Mouse (Mus musculus): ENCODE measurements at regions not wholly inside any gene's neighbourhood (a gene's known extent, or its start where the extent isn't known, plus 50 kb on each side); places are given as distances from the start of the nearest gene placed in this dataset.

- no peak overlapping the region for H3K4me3 ChIP-seq (ENCODE audit: low read depth, low read length)
- no peaks in the 10 kb centered on the region for H3K27me3 ChIP-seq (ENCODE audit: control insufficient read depth, insufficient read depth, low read length)
- no peaks in the 10 kb centered on the region for H3K4me1 ChIP-seq (ENCODE audit: control insufficient read depth, insufficient read depth, low read length)
- H3K27ac ChIP-seq (ENCODE audit: low read length), result no peak overlapping the region
- no peaks in the 10 kb centered on the region for H3K9me3 ChIP-seq (ENCODE audit: control insufficient read depth, low read depth, low read length)
- no peak overlapping the region for H3K4me2 ChIP-seq (replicated peaks; ENCODE audit: low read depth, low read length)
- 97% methylated on average over 9 of the region's 9 CpGs for WGBS
- no peak for ATAC-seq (ENCODE audit: insufficient number of reproducible peaks, insufficient read depth, low FRiP score, low read depth)
- H3K36me3 ChIP-seq (ENCODE audit: control insufficient read depth, insufficient read depth, low read length), result no peaks in the 10 kb centered on the region
- no peak overlapping the region for H3K9ac ChIP-seq (replicated peaks; ENCODE audit: low read depth, low read length)
Observed at GRCm38 (mm10) chr12:17481687-17482086, 62.9 kb upstream of the Odc1 start.

GRCm38 (mm10) chr12:17482196-17482595 lies 62.4 kb upstream of the Odc1 start:
- Histone ChIP-seq H3K4me2 (replicated peaks; ENCODE audit: low read depth, low read length) (no peak overlapping the region), H3K27ac (ENCODE audit: low read length) (no peak overlapping the region), H3K9ac (replicated peaks; ENCODE audit: low read depth, low read length) (no peak overlapping the region), H3K4me1 (ENCODE audit: control insufficient read depth, insufficient read depth, low read length) (no peaks in the 10 kb centered on the region), H3K9me3 (ENCODE audit: control insufficient read depth, low read depth, low read length) (no peaks in the 10 kb centered on the region), H3K27me3 (ENCODE audit: control insufficient read depth, insufficient read depth, low read length) (no peaks in the 10 kb centered on the region), H3K4me3 (ENCODE audit: low read depth, low read length) (no peak overlapping the region), H3K36me3 (ENCODE audit: control insufficient read depth, insufficient read depth, low read length) (no peaks in the 10 kb centered on the region)
- 96% methylated on average over 13 of the region's 13 CpGs for WGBS
- no peak for ATAC-seq (ENCODE audit: insufficient number of reproducible peaks, insufficient read depth, low FRiP score, low read depth)

- WGBS, result 53% methylated on average over 9 of the region's 9 CpGs
- ATAC-seq (ENCODE audit: insufficient number of reproducible peaks, insufficient read depth, low FRiP score, low read depth), result no peak
Observed at GRCm38 (mm10) chr12:17484448-17484847, 60.1 kb upstream of the Odc1 start.

GRCm38 (mm10) chr12:17486062-17486770 lies 58.4 kb upstream of the Odc1 start:
- Histone ChIP-seq H3K4me2 (replicated peaks; ENCODE audit: low read depth, low read length) (no peak overlapping the region), H3K9ac (replicated peaks; ENCODE audit: low read depth, low read length) (no peak overlapping the region), H3K9me3 (ENCODE audit: control insufficient read depth, low read depth, low read length) (no peaks in the 10 kb centered on the region), H3K27me3 (ENCODE audit: control insufficient read depth, insufficient read depth, low read length) (no peaks in the 10 kb centered on the region), H3K4me1 (ENCODE audit: control insufficient read depth, insufficient read depth, low read length) (no peaks in the 10 kb centered on the region), H3K36me3 (ENCODE audit: control insufficient read depth, insufficient read depth, low read length) (no peaks in the 10 kb centered on the region), H3K4me3 (ENCODE audit: low read depth, low read length) (no peak overlapping the region), H3K27ac (ENCODE audit: low read length) (no peak overlapping the region)
- 37% methylated on average over 9 of the region's 9 CpGs for WGBS
- no peak for ATAC-seq (ENCODE audit: insufficient number of reproducible peaks, insufficient read depth, low FRiP score, low read depth)

More at GRCm38 (mm10) chr12:17484448-17484847, 60.1 kb upstream of the Odc1 start:
- Histone ChIP-seq H3K4me1 (ENCODE audit: control insufficient read depth, insufficient read depth, low read length) (no peaks in the 10 kb centered on the region), H3K27me3 (ENCODE audit: control insufficient read depth, insufficient read depth, low read length) (no peaks in the 10 kb centered on the region), H3K4me2 (replicated peaks; ENCODE audit: low read depth, low read length) (no peak overlapping the region), H3K36me3 (ENCODE audit: control insufficient read depth, insufficient read depth, low read length) (no peaks in the 10 kb centered on the region), H3K27ac (ENCODE audit: low read length) (no peak overlapping the region), H3K4me3 (ENCODE audit: low read depth, low read length) (no peak overlapping the region), H3K9ac (replicated peaks; ENCODE audit: low read depth, low read length) (no peak overlapping the region), H3K9me3 (ENCODE audit: control insufficient read depth, low read depth, low read length) (no peaks in the 10 kb centered on the region)

- no peaks in the 10 kb centered on the region for H3K27me3 ChIP-seq (ENCODE audit: control insufficient read depth, insufficient read depth, low read length)
- H3K27ac ChIP-seq (ENCODE audit: low read length), result no peak overlapping the region
- H3K4me1 ChIP-seq (ENCODE audit: control insufficient read depth, insufficient read depth, low read length), result no peaks in the 10 kb centered on the region
- no peaks in the 10 kb centered on the region for H3K36me3 ChIP-seq (ENCODE audit: control insufficient read depth, insufficient read depth, low read length)
- 33% methylated on average over 1 of the region's 1 CpGs for WGBS
- no peak for ATAC-seq (ENCODE audit: insufficient number of reproducible peaks, insufficient read depth, low FRiP score, low read depth)
- H3K9ac ChIP-seq (replicated peaks; ENCODE audit: low read depth, low read length), result no peak overlapping the region
- no peak overlapping the region for H3K4me3 ChIP-seq (ENCODE audit: low read depth, low read length)
- H3K4me2 ChIP-seq (replicated peaks; ENCODE audit: low read depth, low read length), result no peak overlapping the region
- H3K9me3 ChIP-seq (ENCODE audit: control insufficient read depth, low read depth, low read length), result no peaks in the 10 kb centered on the region
Observed at GRCm38 (mm10) chr12:17487336-17487735, 57.3 kb upstream of the Odc1 start.

GRCm38 (mm10) chr12:17488203-17488602 lies 56.4 kb upstream of the Odc1 start:
- H3K27me3 ChIP-seq (ENCODE audit: control insufficient read depth, insufficient read depth, low read length), result no peaks in the 10 kb centered on the region
- ATAC-seq (ENCODE audit: insufficient number of reproducible peaks, insufficient read depth, low FRiP score, low read depth), result no peak
- no peaks in the 10 kb centered on the region for H3K36me3 ChIP-seq (ENCODE audit: control insufficient read depth, insufficient read depth, low read length)
- H3K9me3 ChIP-seq (ENCODE audit: control insufficient read depth, low read depth, low read length), result no peaks in the 10 kb centered on the region
- H3K27ac ChIP-seq (ENCODE audit: low read length), result no peak overlapping the region
- no peak overlapping the region for H3K4me3 ChIP-seq (ENCODE audit: low read depth, low read length)
- no peaks in the 10 kb centered on the region for H3K4me1 ChIP-seq (ENCODE audit: control insufficient read depth, insufficient read depth, low read length)
- WGBS, result 73% methylated on average over 1 of the region's 1 CpGs
- H3K4me2 ChIP-seq (replicated peaks; ENCODE audit: low read depth, low read length), result no peak overlapping the region
- no peak overlapping the region for H3K9ac ChIP-seq (replicated peaks; ENCODE audit: low read depth, low read length)

- no peak overlapping the region for H3K4me2 ChIP-seq (replicated peaks; ENCODE audit: low read depth, low read length)
- no peaks in the 10 kb centered on the region for H3K27me3 ChIP-seq (ENCODE audit: control insufficient read depth, insufficient read depth, low read length)
- H3K4me3 ChIP-seq (ENCODE audit: low read depth, low read length), result no peak overlapping the region
- WGBS, result 85% methylated on average over 3 of the region's 3 CpGs
- ATAC-seq (ENCODE audit: insufficient number of reproducible peaks, insufficient read depth, low FRiP score, low read depth), result no peak
- H3K36me3 ChIP-seq (ENCODE audit: control insufficient read depth, insufficient read depth, low read length), result no peaks in the 10 kb centered on the region
- peaks cover 9% of the 10 kb centered on the region; the same call in 1 of the 2 replicates for H3K4me1 ChIP-seq (ENCODE audit: control insufficient read depth, insufficient read depth, low read length)
- H3K27ac ChIP-seq (ENCODE audit: low read length), result no peak overlapping the region
- H3K9me3 ChIP-seq (ENCODE audit: control insufficient read depth, low read depth, low read length), result no peaks in the 10 kb centered on the region
- no peak overlapping the region for H3K9ac ChIP-seq (replicated peaks; ENCODE audit: low read depth, low read length)
Observed at GRCm38 (mm10) chr12:17489971-17490370, 54.6 kb upstream of the Odc1 start.

GRCm38 (mm10) chr12:17492574-17492973 lies 52.0 kb upstream of the Odc1 start:
- H3K4me1 ChIP-seq (ENCODE audit: control insufficient read depth, insufficient read depth, low read length), result peaks cover 23% of the 10 kb centered on the region; the same call in 1 of the 2 replicates
- no peaks in the 10 kb centered on the region for H3K36me3 ChIP-seq (ENCODE audit: control insufficient read depth, insufficient read depth, low read length)
- no peak overlapping the region for H3K4me2 ChIP-seq (replicated peaks; ENCODE audit: low read depth, low read length)
- no peaks in the 10 kb centered on the region for H3K9me3 ChIP-seq (ENCODE audit: control insufficient read depth, low read depth, low read length)
- H3K4me3 ChIP-seq (ENCODE audit: low read depth, low read length), result no peak overlapping the region
- H3K27me3 ChIP-seq (ENCODE audit: control insufficient read depth, insufficient read depth, low read length), result no peaks in the 10 kb centered on the region
- 54% methylated on average over 4 of the region's 4 CpGs for WGBS
- no peak; the same call in 1 of the 2 replicates for ATAC-seq (ENCODE audit: insufficient number of reproducible peaks, insufficient read depth, low FRiP score, low read depth)
- H3K9ac ChIP-seq (replicated peaks; ENCODE audit: low read depth, low read length), result no peak overlapping the region
- no peak overlapping the region for H3K27ac ChIP-seq (ENCODE audit: low read length)

GRCm38 (mm10) chr12:17493053-17493452 lies 51.5 kb upstream of the Odc1 start:
- no peaks in the 10 kb centered on the region for H3K36me3 ChIP-seq (ENCODE audit: control insufficient read depth, insufficient read depth, low read length)
- H3K4me1 ChIP-seq (ENCODE audit: control insufficient read depth, insufficient read depth, low read length), result peaks cover 23% of the 10 kb centered on the region; the same call in 1 of the 2 replicates
- no peaks in the 10 kb centered on the region for H3K9me3 ChIP-seq (ENCODE audit: control insufficient read depth, low read depth, low read length)
- no peak overlapping the region for H3K4me3 ChIP-seq (ENCODE audit: low read depth, low read length)
- H3K27me3 ChIP-seq (ENCODE audit: control insufficient read depth, insufficient read depth, low read length), result no peaks in the 10 kb centered on the region
- no peak for ATAC-seq (ENCODE audit: insufficient number of reproducible peaks, insufficient read depth, low FRiP score, low read depth)
- 76% methylated on average over 7 of the region's 7 CpGs for WGBS
- H3K4me2 ChIP-seq (replicated peaks; ENCODE audit: low read depth, low read length), result no peak overlapping the region
- H3K9ac ChIP-seq (replicated peaks; ENCODE audit: low read depth, low read length), result no peak overlapping the region
- no peak overlapping the region for H3K27ac ChIP-seq (ENCODE audit: low read length)
